Mouse (Mus musculus) lung, postnatal 0 days (tissue): Measurements from ENCODE around the gene Pla2g2f.

Experiments used
- CTCF ChIP-seq: IDR thresholded peaks from 2 replicates; pipeline ENCODE4 v1.5.1; 2016; ENCODE audit warnings: antibody characterized with exemption, mild to moderate bottlenecking
- EP300 ChIP-seq: IDR thresholded peaks from 2 replicates; pipeline ENCODE4 v1.6.1; 2016; ENCODE audit warnings: antibody characterized with exemption, mild to moderate bottlenecking, control low read depth

- no peak for TF ChIP-seq EP300
- TF ChIP-seq CTCF: no peak
Measured at GRCm38 (mm10) chr4:138725751-138726150, 31.7 kb downstream of the Pla2g2f start.
